Mouse (Mus musculus) retina, postnatal 1 day (tissue): ENCODE measurements around the gene Sit1.

Source experiments
- DNase-seq: peaks from one replicate; pipeline ENCODE4 v3.0.0-alpha.2; 2012

The Sit1 gene

DNA sequence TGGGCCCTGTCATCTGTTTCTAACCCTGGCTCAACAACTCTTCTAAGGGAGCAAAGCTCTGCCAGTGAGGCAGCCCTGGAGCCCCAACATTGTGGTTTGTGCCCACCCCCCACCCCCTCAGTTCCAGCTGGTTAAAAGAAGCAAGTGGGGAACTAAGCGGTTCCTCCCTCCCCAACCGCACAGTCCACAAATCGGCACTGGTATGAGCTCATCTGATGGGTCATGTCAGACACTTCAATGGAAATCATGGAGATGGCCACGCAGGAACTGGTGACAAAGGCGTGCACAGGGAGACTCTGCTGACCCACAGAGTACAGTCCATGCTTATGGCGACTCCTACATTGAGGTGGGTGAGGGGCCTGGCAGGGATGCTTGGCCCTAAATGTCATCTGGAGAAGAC, 17.6 kb downstream of the Sit1 start:
- no peak for DNase-seq

DNA sequence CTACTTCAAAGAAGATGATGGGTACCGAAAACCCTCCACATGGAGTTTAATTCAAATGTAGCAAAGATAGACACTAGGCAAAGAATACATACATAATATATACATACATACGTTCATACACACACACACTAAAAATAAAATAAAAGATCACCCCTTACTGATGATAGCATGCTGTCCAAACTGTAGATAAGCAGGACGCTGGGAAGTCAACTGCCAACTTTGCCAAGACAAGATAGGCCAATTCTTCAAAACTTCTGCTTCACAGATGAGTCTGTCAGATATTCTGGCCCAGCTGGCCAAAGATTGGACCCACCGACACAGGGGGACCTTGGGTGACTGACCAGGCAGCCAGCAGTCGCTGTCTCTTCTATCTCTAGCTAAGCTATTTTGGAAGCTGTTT, 20.4 kb downstream of the Sit1 start:
- DNase-seq, result no peak

DNA sequence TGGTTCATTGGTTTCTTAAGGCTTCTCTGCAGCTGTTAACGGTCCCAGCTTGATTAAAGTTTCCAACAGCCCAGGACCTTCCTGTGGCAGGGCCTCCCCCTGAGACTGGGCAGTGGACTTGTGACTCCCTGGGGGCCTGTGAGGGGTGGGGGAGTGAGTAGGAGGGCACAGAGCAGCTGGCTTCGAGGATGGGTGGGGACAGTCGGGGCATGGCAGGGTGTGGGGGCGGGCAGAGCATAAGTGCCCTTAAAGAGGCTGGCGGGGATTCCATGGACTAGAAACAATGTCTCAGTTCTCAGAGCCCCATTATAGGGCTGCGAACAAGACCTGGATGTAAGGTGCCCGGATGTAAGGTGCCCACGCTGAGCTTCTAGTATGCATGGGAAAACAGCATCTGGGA, 26.4 kb downstream of the Sit1 start:
- DNase-seq, result peak; percentile 29

DNA sequence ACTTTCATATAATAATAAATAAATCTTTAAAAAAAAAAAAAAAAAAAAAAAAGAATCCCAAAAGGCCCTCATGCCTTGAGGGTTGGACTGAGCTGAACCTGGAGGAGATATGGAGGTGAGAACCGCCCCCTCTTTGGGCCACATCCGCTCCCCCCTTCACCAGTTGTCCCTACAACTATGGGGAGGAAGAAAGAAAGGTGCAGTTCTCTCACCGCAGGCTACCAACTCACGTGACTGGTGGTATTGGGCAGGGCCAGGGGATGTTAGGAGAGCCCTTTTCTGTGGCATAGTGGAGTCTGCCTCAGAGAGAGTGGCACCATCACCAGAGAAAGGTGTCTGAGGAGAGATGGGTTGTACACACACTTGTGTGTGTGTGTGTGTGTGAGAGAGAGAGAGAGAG, 27.1 kb downstream of the Sit1 start:
- no peak for DNase-seq

DNA sequence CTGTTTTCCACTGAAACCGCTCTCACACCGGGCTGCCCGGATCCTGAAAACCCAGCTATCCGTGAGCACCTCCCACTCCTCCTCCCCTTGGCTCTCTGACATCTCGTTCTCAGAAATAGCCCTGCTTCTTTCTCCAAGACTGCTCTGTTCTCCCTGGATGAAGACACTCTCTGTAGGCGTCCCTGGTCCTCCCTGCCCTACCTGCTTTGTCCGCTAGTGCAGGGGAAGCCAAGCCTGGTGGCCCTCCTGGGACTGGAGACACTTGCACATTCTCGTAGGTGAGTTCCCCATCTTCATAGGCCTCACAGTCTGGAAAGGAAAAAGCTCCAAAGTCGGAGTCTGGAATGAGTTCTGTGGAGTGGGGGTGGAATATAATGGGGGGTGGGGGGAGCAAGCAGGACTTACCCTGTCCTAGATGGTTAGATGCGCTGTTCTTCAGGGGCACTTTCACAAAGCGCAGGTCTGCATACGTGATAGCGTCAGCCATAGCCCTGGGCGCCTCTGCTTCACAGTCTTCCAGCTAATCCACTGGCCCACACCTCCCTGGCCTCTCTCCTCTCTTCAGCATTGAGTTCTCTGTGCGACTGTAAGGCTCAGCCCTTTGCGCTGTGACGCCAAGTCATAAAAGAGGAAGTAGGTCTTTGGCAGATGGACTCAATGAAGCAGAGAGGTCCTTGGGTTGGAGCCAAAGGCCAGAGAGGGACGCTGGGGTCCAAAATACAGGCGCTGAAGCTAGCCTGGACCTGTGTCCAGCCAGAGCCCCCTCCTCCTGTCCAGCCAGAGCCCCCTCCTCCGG, 29.3 kb downstream of the Sit1 start, which contains the start of gene Cd72:
TSS of gene Cd72 (minus strand) at position 588 of the 796 bp plus-strand sequence.
- peak; percentile 63 for DNase-seq

DNA sequence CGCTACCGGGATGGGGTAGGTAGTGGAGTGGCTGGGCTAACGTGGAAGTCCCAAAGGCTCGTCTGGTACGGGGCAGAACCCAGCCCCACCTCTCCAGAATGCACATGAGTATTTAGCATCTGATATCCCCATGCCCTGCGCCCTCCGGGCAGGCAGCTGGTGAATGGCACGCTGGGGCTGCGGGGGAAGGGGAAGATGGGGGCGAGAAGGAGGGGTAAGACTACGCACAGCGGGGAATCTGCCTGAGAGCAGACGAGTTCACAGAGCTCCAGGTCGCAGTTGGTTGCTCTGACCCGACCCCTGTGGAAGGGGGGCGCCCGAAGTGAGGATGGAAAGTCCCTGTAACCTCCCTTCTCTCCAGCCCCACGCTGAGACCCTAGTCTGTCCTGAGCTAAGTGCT, 30.1 kb downstream of the Sit1 start:
- DNase-seq, result peak; percentile 71

DNA sequence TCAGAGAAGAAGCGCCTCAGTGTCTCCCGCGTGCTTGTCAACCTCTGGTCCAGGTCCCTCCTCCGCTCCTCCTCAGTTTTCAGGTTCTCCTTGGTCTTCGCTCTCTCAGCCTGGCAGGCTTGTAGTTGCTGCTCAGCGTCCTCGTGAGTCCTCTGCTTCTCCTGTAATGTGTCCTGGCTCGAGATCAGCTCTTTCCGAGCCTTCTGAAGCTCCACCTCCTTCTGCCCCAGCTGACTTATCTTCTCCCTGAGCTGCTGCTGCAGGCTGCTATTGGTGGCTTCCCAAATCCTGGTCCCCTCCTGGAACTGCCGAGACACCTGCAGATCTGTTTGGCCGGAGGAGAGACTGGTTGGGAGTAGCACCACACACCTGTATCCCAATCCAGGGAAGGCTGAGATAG, 31.2 kb downstream of the Sit1 start:
- no peak for DNase-seq

DNA sequence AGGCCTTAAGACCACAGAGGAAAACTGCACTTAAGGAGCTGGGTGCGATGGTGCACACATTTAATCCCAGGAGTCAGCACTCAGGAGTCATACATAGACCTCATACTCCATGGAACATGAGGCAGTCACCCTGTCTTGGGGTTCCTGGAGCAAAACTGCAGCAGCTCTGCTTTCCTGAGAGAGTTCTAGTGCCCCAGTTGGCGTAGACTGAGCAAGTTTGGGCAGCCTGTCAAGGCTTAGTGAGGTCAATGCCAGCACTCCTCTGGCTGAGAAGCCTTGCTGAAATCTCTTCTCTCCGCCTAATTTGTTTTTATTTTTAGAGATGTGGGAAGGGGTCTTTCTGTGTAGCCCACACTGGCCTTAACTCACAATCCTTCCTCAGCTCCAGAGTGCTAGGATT, 35.0 kb downstream of the Sit1 start:
- no peak for DNase-seq

DNA sequence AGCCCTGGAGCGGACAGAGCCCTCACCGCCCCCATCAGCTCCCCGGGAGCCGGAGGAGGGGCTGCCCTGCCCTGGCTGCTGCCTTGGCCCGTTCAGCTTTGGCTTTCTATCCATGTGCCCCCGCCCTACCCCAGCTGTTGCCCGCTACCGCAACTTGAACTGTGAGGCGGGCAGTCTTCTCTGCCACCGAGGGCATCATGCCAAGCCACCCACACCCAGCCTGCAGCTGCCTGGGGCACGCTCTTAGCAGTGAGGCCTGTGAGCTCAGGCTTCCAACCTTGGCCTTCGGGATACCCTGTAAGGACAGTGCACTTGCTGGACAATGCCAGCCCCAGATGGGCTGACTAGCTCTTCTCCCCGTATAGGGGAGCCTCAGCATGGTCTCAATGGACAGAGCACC, 36.3 kb downstream of the Sit1 start:
- DNase-seq, result no peak

DNA sequence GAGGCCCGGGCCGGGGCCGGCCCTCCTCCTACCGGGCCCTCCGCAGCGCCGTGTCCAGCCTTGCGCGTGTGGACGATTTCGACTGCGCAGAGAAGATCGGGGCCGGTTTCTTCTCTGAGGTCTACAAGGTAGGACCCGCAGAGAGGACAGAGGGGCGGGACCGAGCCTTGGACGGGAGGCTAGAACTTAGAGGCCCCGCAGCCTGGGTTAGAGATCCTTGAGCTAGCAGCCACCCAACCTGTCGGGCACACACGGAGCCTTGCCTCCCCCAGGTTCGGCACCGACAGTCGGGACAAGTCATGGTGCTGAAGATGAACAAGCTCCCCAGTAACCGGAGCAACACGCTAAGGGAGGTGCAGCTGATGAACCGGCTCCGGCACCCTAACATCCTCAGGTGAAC, 40.0 kb downstream of the Sit1 start:
- peak; percentile 34 for DNase-seq

DNA sequence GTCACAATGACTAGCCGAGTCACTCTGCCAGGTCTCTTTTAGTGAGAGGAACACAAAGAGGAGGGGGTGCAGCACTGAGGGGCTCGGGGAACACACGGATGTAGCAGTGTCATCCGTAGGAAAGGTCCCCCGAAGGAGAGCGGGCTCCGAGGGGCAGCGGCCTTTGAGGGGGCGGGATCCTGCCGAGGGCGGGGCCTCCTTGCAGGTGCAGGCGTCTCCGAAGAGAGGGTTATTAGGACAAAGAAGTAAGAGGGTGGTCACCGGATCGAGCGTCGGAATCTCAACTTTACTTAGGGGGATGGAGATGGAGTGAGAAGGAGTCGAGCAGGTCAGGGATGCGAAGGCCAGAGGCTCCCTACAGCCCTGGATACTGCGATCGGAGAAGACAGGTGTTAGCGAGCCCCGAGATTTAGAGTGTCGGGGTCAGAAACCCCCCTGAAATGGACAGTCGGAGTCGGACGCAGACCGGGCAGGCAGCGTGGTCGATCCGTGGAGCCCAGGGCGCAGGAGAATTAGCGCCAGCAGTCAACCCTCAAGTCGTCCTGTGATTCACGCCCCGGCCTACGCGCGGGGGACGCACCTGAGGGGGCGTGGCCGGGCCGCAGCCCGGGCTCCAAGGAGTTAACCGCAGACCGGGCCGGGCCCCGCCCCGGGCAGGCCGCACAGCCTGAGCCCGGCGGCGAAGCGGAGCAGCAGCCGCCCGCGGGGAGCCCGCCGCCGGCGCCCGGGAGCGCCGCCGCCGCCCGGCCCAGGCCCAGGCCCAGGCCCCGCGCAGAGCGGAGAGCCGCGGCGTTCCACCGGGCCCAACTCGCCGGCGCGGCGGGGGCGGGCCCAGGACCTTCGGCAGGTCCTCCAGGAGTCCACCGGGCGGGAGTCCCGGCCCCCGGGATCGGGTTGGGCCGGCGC, 40.8 kb downstream of the Sit1 start:
- peak; percentile 77 for DNase-seq

DNA sequence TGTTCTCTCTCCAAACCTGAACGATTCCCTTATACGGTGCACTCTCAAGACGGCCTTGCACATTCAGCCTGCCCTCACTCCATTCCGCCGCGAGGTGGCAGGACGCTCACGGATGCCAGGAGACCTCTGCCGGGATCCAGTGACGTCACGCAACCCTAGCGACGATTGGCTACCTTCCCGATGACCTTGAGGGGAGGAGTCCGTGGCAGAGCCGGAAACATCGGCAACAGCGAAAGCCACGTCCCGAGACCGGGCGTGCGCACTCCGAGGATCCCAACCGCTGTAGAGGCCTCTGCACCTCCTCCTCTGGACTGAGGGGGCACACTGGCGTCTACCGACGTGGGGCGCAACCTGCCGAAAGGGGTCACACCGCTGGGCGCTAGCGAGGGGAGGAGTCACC, 41.5 kb downstream of the Sit1 start:
- peak; percentile 99 for DNase-seq

DNA sequence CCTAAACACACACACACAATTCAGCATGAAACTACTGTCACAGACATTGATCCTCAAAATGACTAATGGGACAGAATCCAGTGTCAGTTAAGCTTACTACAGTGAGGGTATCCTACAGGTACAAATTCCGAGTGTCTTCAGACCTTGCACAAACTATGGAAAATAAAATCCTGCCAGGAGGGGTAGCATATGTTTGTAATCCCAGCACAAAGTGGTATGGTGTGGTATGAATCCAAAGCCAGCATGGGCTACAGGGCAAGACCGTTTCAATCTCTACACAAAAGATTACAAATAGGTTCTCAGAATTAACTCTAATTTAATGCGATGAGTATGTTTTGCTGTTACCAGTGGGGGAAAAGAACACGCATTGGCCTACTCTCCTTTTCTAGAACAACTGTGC, 41.9 kb downstream of the Sit1 start, which contains the start of gene Tesk1:
TSS of gene Tesk1 (plus strand) at position 301 of the 400 bp plus-strand sequence.
- DNase-seq, result no peak

DNA sequence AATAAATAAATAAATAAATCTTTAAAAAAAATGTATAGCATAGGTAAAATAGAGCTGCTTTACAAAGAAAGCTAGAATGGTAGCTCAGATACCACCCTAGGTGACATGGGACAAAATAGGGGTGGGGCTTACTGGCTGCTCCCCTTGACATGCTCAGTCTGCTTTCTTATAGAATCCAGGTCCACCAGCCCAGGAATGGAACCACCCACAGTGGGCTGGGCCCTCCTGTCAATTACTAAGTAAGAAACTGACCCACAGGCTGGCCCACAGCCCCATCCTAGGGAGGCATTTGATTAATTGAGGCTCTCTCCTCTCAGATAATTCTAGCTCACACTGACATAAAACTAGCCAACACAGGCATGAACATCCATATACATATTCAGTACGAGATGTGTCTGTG, 50.7 kb downstream of the Sit1 start:
- no peak for DNase-seq
